Mouse (Mus musculus) urinary bladder, adult 2 months (tissue): Measurements from ENCODE around the gene Gm33543. TPM values are rescaled to one million over a fixed set of nuclear protein-coding genes. Genes with fewer than 3 reads are reported as not detected.
A peak's percentile ranks its signal among the peaks of the same experiment; 100 is the strongest.

Experiments
- DNase-seq: peaks from one replicate; pipeline ENCODE4 v3.0.0; 2022; ENCODE audit warnings: low spot score
- polyA plus RNA-seq: library from polyadenylated mRNA; depleted of rRNA; stranded (reverse); fragments of >200 nt; gene quantifications from 2 replicates; pipeline ENCODE4 v1.2.3, GENCODE M21; 2012; rRNA removed

The Gm33543 gene
- 0.06 TPM in 1 of 2 replicates, not detected in the other for polyA plus RNA-seq

GRCm38 (mm10) chr10:95842789-95843637 lies at the start of gene Gm33543:
Gene Gm33543 (minus strand): TSS chr10:95842930.
- no peak for DNase-seq

- no peak for DNase-seq
Observed at GRCm38 (mm10) chr10:95892132-95892531, 49.4 kb upstream of the Gm33543 start.

GRCm38 (mm10) chr10:95891214-95891960 lies 48.7 kb upstream of the Gm33543 start:
- no peak for DNase-seq

- DNase-seq = no peak
Observed at GRCm38 (mm10) chr10:95883761-95884517, 41.2 kb upstream of the Gm33543 start.

- DNase-seq = no peak
Observed at GRCm38 (mm10) chr10:95882036-95882435, 39.3 kb upstream of the Gm33543 start.

GRCm38 (mm10) chr10:95879983-95880934 lies 37.5 kb upstream of the Gm33543 start:
- DNase-seq = no peak

GRCm38 (mm10) chr10:95870782-95871181 lies 28.1 kb upstream of the Gm33543 start:
- no peak for DNase-seq

GRCm38 (mm10) chr10:95868348-95868747 lies 25.6 kb upstream of the Gm33543 start:
- DNase-seq = no peak

- no peak for DNase-seq
Observed at GRCm38 (mm10) chr10:95867596-95867995, 24.9 kb upstream of the Gm33543 start.

- DNase-seq = peak; percentile 25
Observed at GRCm38 (mm10) chr10:95864349-95865124, 21.8 kb upstream of the Gm33543 start.

- DNase-seq = no peak
Observed at GRCm38 (mm10) chr10:95862664-95863063, 19.9 kb upstream of the Gm33543 start.

GRCm38 (mm10) chr10:95858164-95858563 lies 15.4 kb upstream of the Gm33543 start:
- no peak for DNase-seq

GRCm38 (mm10) chr10:95855411-95855810 lies 12.7 kb upstream of the Gm33543 start:
- DNase-seq = no peak

- no peak for DNase-seq
Observed at GRCm38 (mm10) chr10:95850504-95850903, 7.8 kb upstream of the Gm33543 start.

- DNase-seq = no peak
Observed at GRCm38 (mm10) chr10:95846739-95847138, 4.0 kb upstream of the Gm33543 start.

GRCm38 (mm10) chr10:95846281-95846680 lies 3.6 kb upstream of the Gm33543 start:
- DNase-seq = no peak

- DNase-seq = no peak
Observed at GRCm38 (mm10) chr10:95843878-95844277, 1.1 kb upstream of the Gm33543 start.

GRCm38 (mm10) chr10:95841241-95841640 lies 1.5 kb downstream of the Gm33543 start:
- DNase-seq = no peak

- no peak for DNase-seq
Observed at GRCm38 (mm10) chr10:95839803-95840202, 2.9 kb downstream of the Gm33543 start.

- no peak for DNase-seq
Observed at GRCm38 (mm10) chr10:95839036-95839435, 3.7 kb downstream of the Gm33543 start.
